Comparison of ENCODE assay signal across 8 mouse cellular contexts in the genomic region with DNA sequence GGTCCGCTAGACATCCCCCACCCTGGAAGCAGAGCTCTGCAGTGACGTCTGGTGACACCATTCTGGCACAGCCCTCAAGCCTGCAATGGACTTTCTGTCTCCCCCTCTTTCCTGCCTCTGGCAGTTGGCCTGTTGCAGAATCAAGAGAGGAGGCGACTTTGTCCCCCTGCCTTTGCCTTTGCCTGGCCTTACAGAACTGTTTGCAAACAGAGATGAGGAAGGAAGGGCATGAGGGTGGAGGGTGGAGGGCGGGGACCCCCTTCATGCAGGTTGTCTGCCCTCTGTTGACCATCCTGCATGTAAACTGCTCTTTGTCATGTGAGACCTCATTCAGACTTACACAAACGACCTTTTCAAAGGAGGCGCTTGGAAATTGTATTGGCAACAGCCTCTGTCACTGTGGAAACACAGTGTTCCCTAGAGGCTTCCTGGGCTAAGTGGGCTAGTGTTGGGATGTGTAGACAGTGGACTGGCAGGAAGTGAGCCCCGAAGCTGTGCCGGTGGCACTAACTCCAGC. TPM values are rescaled to one million over a fixed set of nuclear protein-coding genes. Genes with fewer than 3 reads are reported as not detected.
DNase-seq lines count a peak whose midpoint lies in the region; ATAC-seq and TF ChIP-seq lines count a peak whose summit lies in the region.
"Had no signal": no experiment of that assay in that cellular context is flagged by ENCODE, and none has a peak within 500 bp of the region (broad histone marks: within the 10 kb centered on the region; RNA-seq: fewer than 3 reads in every experiment).

No protein-coding gene starts in this region.

- WGBS in heart, embryonic 14.5 days, result 39% methylated on average over 8 of the region's 8 CpGs
- WGBS in limb, embryonic 13.5 days, result 41% methylated on average over 8 of the region's 8 CpGs
- 68% methylated on average over 8 of the region's 8 CpGs for WGBS in small intestine, adult 2 months

- H3K4me2 ChIP-seq in heart, embryonic 14.5 days (ENCODE audit: low read length), result peak overlapping the region; percentile 16; the same call in 1 of the 2 replicates
- no peak overlapping the region for H3K4me2 ChIP-seq in limb, embryonic 13.5 days (replicated peaks)
- H3K4me2 ChIP-seq: liver, embryonic 15.5 days had no signal

- TF ChIP-seq POLR2A in small intestine, adult 2 months (IDR thresholded peaks at IDR 0.05; ENCODE audit: low read depth, low read length), result no peak

- peak overlapping the region; percentile 34; the same call in 1 of the 2 replicates for H3K9ac ChIP-seq in heart, embryonic 14.5 days (ENCODE audit: low read length)
- H3K9ac ChIP-seq in limb, embryonic 13.5 days, result 0 out of 2 replicates have a peak overlapping the region, but pooled peaks have one; percentile 35
- H3K9ac ChIP-seq: liver, embryonic 15.5 days had no signal

- H3K4me1 ChIP-seq in heart, embryonic 14.5 days (ENCODE audit: control insufficient read depth in 2 of 2, insufficient read depth in 2 of 2, low read length in 2 of 2), result peaks cover 18 to 28% of the 10 kb centered on the region in 2 experiments
- peaks cover 26% of the 10 kb centered on the region for H3K4me1 ChIP-seq in limb, embryonic 13.5 days
- H3K4me1 ChIP-seq in small intestine, adult 2 months (ENCODE audit: control insufficient read depth, insufficient read depth, insufficient read length, low read length), result no peaks in the 10 kb centered on the region
- H3K4me1 ChIP-seq: liver, embryonic 15.5 days had no signal

- H3K36me3 ChIP-seq in heart, embryonic 14.5 days (ENCODE audit: control insufficient read depth, insufficient read depth, low read length), result peaks cover 60% of the 10 kb centered on the region
- peaks cover 7% of the 10 kb centered on the region for H3K36me3 ChIP-seq in limb, embryonic 13.5 days
- peaks cover 2% of the 10 kb centered on the region for H3K36me3 ChIP-seq in small intestine, adult 2 months (ENCODE audit: control insufficient read depth, insufficient read depth, low read length)

- peak; percentile 52 for ATAC-seq in heart, embryonic 14.5 days (ENCODE audit: insufficient number of reproducible peaks, insufficient read depth, low FRiP score, low read depth)
- no peak for ATAC-seq in limb, embryonic 13.5 days (ENCODE audit: low FRiP score, low read depth)

- no peak overlapping the region for H3K4me3 ChIP-seq in heart, embryonic 14.5 days (ENCODE audit: control insufficient read depth in 1 of 2, insufficient read depth in 1 of 2, low read depth in 1 of 2, low read length in 2 of 2)
- no peak overlapping the region for H3K4me3 ChIP-seq in limb, embryonic 13.5 days
- no peak overlapping the region for H3K4me3 ChIP-seq in small intestine, adult 2 months (ENCODE audit: low read depth, low read length)
- H3K4me3 ChIP-seq: liver, embryonic 15.5 days had no signal

- no peaks in the 10 kb centered on the region for H3K9me3 ChIP-seq in heart, embryonic 14.5 days (ENCODE audit: control insufficient read depth, low read length)
- no peaks in the 10 kb centered on the region for H3K9me3 ChIP-seq in limb, embryonic 13.5 days
- H3K9me3 ChIP-seq: liver, embryonic 15.5 days had no signal

- no peak for TF ChIP-seq CTCF in small intestine, adult 2 months (IDR thresholded peaks at IDR 0.05; ENCODE audit: extremely low read depth, insufficient read length, insufficient replicate concordance, low read depth, low read length)

- H3K27ac ChIP-seq in heart, embryonic 14.5 days (replicated peaks in 1 of 2; ENCODE audit: control insufficient read depth in 1 of 2, insufficient read depth in 1 of 2, low read depth in 2 of 2, low read length in 2 of 2), result peak overlapping the region; percentile 60 to 81
- no peak overlapping the region for H3K27ac ChIP-seq in limb, embryonic 13.5 days
- peak overlapping the region; percentile 7; the same call in 1 of the 2 replicates for H3K27ac ChIP-seq in small intestine, adult 2 months (ENCODE audit: insufficient read depth, low read depth, low read length)
- H3K27ac ChIP-seq: liver, embryonic 15.5 days had no signal

- DNase-seq in brain, adult 2 months (ENCODE audit: low read depth, low spot score), result peak; percentile 75
- peak; percentile 64 for DNase-seq in embryo, embryonic 10.5 days (ENCODE audit: low spot score)
- no peak for DNase-seq in B cell, adult 2 months
- DNase-seq in urinary bladder, adult 18-20 months (ENCODE audit: low spot score in 2 of 2), result no peak

- H3K27me3 ChIP-seq in heart, embryonic 14.5 days (ENCODE audit: control insufficient read depth, insufficient read depth, low read length), result no peaks in the 10 kb centered on the region
- no peaks in the 10 kb centered on the region for H3K27me3 ChIP-seq in limb, embryonic 13.5 days
- no peaks in the 10 kb centered on the region for H3K27me3 ChIP-seq in small intestine, adult 2 months (ENCODE audit: control insufficient read depth, insufficient read depth, low read length)
- H3K27me3 ChIP-seq: liver, embryonic 15.5 days had no signal

RNA-seq across cellular contexts. Expression of gene Nt5dc3, which starts 40.9 kb away (rescaled TPM):
- polyA plus RNA-seq in heart, embryonic 14.5 days (2014; fragmentation: Nextera tagmentation; extraction: Ambion mirVana), result 4.1 and 4.7 TPM in 2 replicates
- 0.83 and 0.98 TPM in 2 replicates for polyA plus RNA-seq in limb, embryonic 13.5 days (2015; fragmentation: Nextera tagmentation; extraction: Ambion mirVana)
- polyA plus RNA-seq in small intestine, adult 2 months (2012; rRNA removed), result 1.8 and 2.3 TPM in 2 replicates

RNA-seq across cellular contexts. Expression of gene Gm49358, which starts 55.9 kb away (rescaled TPM):
- polyA plus RNA-seq in heart, embryonic 14.5 days (2014; fragmentation: Nextera tagmentation; extraction: Ambion mirVana), result not detected in 2 replicates
- polyA plus RNA-seq in limb, embryonic 13.5 days (2015; fragmentation: Nextera tagmentation; extraction: Ambion mirVana), result 0.27 TPM in 1 of 2 replicates, not detected in the other
- not detected in 2 replicates for polyA plus RNA-seq in small intestine, adult 2 months (2012; rRNA removed)
- polyA plus RNA-seq: liver, embryonic 15.5 days had no signal

Comparison
In these comparisons a context has a peak if more than half of its experiments do, and no peak if none do; other contexts are left out.
1. DNase-seq: peak in brain, adult 2 months (single experiment) and embryo, embryonic 10.5 days (single experiment); none in B cell, adult 2 months (0 of 2) and urinary bladder, adult 18-20 months (0 of 2).